Mouse (Mus musculus): ENCODE measurements around the gene Gm3633. TPM values are rescaled to one million over a fixed set of nuclear protein-coding genes. Genes with fewer than 3 reads are reported as not detected.

The Gm3633 gene
- not detected for polyA plus RNA-seq (2015; fragmentation: Illumina TruSeq; extraction: RNeasy Lipid Tissue Mini Kit (QIAGEN cat#74804); ENCODE audit: insufficient read depth, low read depth, low replicate concordance)

DNA sequence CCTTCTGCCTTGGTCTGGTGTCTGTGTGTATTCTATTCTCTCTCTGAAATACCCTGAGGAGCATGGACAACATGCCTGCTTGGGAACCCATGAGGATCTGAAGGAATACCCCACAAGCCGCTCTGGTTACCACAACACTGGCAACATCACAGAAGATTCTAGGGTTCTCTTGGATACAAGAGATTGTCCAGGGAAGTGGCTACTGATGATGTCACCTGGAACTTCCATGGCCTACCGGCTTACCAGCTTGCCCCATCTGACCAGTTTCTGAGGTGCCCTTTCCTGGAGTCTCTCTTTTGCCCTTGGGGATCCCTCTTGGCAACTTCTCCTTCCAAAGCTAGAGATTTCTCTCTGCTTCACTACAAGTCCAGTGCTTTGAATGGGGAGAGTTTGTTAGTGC is at the start of gene Gm3633:
Gene Gm3633, minus strand, starts transcription at position 101 of the 400 bp plus-strand sequence.

DNA sequence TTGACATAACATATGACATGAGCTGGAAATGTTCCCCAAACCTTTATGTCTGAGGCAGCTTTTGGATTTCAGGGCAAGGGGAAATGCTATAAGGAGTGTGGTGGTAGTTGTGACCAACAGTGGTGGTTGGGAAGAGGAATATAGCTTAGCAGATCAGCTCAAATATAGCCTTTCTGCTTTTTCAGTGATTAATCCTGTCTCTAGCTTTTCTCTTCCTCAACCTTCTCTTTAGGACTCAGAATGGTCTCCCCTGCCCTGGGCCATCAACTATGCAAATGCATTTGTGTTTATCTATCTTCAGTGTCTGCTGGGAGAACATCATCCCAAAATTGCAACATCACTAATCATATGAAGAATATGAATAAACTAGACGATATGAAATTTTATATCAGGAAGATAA is 13.9 kb upstream of the Gm3633 start, which contains the start of gene Gm10378:
Gene Gm10378, plus strand, starts transcription at position 301 of the 400 bp plus-strand sequence.

DNA sequence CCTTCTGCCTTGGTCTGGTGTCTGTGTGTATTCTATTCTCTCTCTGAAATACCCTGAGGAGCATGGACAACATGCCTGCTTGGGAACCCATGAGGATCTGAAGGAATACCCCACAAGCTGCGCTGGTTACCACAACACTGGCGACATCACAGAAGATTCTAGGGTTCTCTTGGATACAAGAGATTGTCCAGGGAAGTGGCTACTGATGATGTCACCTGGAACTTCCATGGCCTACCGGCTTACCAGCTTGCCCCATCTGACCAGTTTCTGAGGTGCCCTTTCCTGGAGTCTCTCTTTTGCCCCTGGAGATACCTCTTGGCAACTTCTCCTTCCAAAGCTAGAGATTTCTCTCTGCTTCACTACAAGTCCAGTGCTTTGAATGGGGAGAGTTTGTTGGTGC is 41.9 kb downstream of the Gm3633 start, which contains the start of gene Gm17124:
Gene Gm17124, minus strand, starts transcription at position 101 of the 400 bp plus-strand sequence.

Other genes with a start within 250 kb of the Gm3633 start
- not detected for gene Gm8005, start 202.2 kb downstream of the Gm3633 start, polyA plus RNA-seq (2015; fragmentation: Illumina TruSeq; extraction: RNeasy Lipid Tissue Mini Kit (QIAGEN cat#74804); ENCODE audit: insufficient read depth, low read depth, low replicate concordance)
- not detected for gene Gm8011, start 178.0 kb downstream of the Gm3633 start, polyA plus RNA-seq (2015; fragmentation: Illumina TruSeq; extraction: RNeasy Lipid Tissue Mini Kit (QIAGEN cat#74804); ENCODE audit: insufficient read depth, low read depth, low replicate concordance)
- gene Gm8020, start 139.6 kb downstream of the Gm3633 start, polyA plus RNA-seq (2015; fragmentation: Illumina TruSeq; extraction: RNeasy Lipid Tissue Mini Kit (QIAGEN cat#74804); ENCODE audit: insufficient read depth, low read depth, low replicate concordance): not detected
- not detected for gene Gm8024, start 117.6 kb downstream of the Gm3633 start, polyA plus RNA-seq (2015; fragmentation: Illumina TruSeq; extraction: RNeasy Lipid Tissue Mini Kit (QIAGEN cat#74804); ENCODE audit: insufficient read depth, low read depth, low replicate concordance)
- not detected for gene Gm17124, start 42.0 kb downstream of the Gm3633 start, polyA plus RNA-seq (2015; fragmentation: Illumina TruSeq; extraction: RNeasy Lipid Tissue Mini Kit (QIAGEN cat#74804); ENCODE audit: insufficient read depth, low read depth, low replicate concordance)
- not detected for gene Gm10378, start 14.0 kb upstream of the Gm3633 start, polyA plus RNA-seq (2015; fragmentation: Illumina TruSeq; extraction: RNeasy Lipid Tissue Mini Kit (QIAGEN cat#74804); ENCODE audit: insufficient read depth, low read depth, low replicate concordance)
- gene Gm3015, start 126.9 kb upstream of the Gm3633 start, polyA plus RNA-seq (2015; fragmentation: Illumina TruSeq; extraction: RNeasy Lipid Tissue Mini Kit (QIAGEN cat#74804); ENCODE audit: insufficient read depth, low read depth, low replicate concordance): not detected
- not detected for gene Gm10377, start 156.1 kb upstream of the Gm3633 start, polyA plus RNA-seq (2015; fragmentation: Illumina TruSeq; extraction: RNeasy Lipid Tissue Mini Kit (QIAGEN cat#74804); ENCODE audit: insufficient read depth, low read depth, low replicate concordance)
- not detected for gene Gm21977, start 211.6 kb upstream of the Gm3633 start, polyA plus RNA-seq (2015; fragmentation: Illumina TruSeq; extraction: RNeasy Lipid Tissue Mini Kit (QIAGEN cat#74804); ENCODE audit: insufficient read depth, low read depth, low replicate concordance)